Mouse (Mus musculus): Measurements from ENCODE around the gene Nin. TPM values are rescaled to one million over a fixed set of nuclear protein-coding genes. Genes with fewer than 3 reads are reported as not detected.

The Nin gene
- polyA plus RNA-seq (2015; fragmentation: Illumina TruSeq; extraction: RNeasy Lipid Tissue Mini Kit (QIAGEN cat#74804); ENCODE audit: insufficient read depth, low replicate concordance) = 35.0 TPM

GRCm38 (mm10) chr12:70113351-70113750, at the start of gene Nin:
Gene Nin (minus strand): TSS chr12:70113717.

GRCm38 (mm10) chr12:70153842-70154241, 40.3 kb upstream of the Nin start, which contains the start of gene Abhd12b:
Gene Abhd12b (plus strand): TSS chr12:70154142.

DNA sequence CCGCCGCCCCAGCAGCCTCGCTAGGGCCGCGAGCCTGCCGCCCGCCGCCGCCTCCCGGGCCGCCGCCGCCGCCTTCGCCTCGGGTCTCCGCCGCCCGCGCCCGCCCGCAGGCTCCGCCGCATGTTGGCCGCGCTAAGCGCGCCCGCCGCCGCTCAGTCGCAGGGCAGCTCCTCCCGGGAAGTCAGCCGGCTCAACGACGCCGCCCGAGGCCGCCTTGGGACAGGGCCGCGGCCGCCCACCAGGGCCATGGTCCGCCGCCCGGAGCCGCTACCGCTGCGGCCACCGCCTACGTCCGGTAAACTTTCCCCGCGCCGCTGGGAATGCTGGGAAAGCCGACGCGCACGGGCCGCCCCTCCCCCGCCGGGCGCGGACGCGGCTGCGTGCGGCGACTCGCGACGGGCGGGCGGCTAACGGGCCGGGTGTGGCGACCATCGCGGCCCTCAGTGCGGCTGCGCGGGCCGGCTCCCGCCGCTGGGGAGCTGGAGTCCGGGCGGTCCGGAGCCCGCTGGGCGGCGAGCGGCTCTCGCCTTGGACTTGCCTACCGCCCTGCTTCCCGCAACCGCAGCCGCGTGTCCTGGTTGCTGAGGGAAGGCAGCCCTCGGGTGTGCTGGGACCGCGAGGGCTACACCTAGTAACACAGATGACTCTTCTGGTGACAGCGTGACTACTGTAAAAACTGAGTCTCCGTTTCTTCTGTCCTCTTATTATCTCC, 126.6 kb downstream of the Nin start, which contains the start of gene Sav1:
Sav1 (minus strand) TSS at position 217 of the 712 bp plus-strand sequence.

Other genes with a start within 250 kb of the Nin start
- 4.7 TPM for gene Atl1, start 221.1 kb downstream of the Nin start, polyA plus RNA-seq (2015; fragmentation: Illumina TruSeq; extraction: RNeasy Lipid Tissue Mini Kit (QIAGEN cat#74804); ENCODE audit: insufficient read depth, low replicate concordance)
- gene Map4k5, start 220.5 kb downstream of the Nin start, polyA plus RNA-seq (2015; fragmentation: Illumina TruSeq; extraction: RNeasy Lipid Tissue Mini Kit (QIAGEN cat#74804); ENCODE audit: insufficient read depth, low replicate concordance) = 38.0 TPM
- gene Sav1, start 126.7 kb downstream of the Nin start, polyA plus RNA-seq (2015; fragmentation: Illumina TruSeq; extraction: RNeasy Lipid Tissue Mini Kit (QIAGEN cat#74804); ENCODE audit: insufficient read depth, low replicate concordance) = 109 TPM
- gene Abhd12b, start 40.4 kb upstream of the Nin start, polyA plus RNA-seq (2015; fragmentation: Illumina TruSeq; extraction: RNeasy Lipid Tissue Mini Kit (QIAGEN cat#74804); ENCODE audit: insufficient read depth, low replicate concordance) = not detected
- gene Pygl, start 117.8 kb upstream of the Nin start, polyA plus RNA-seq (2015; fragmentation: Illumina TruSeq; extraction: RNeasy Lipid Tissue Mini Kit (QIAGEN cat#74804); ENCODE audit: insufficient read depth, low replicate concordance) = 25.9 TPM
- not detected for gene Trim9, start 233.9 kb upstream of the Nin start, polyA plus RNA-seq (2015; fragmentation: Illumina TruSeq; extraction: RNeasy Lipid Tissue Mini Kit (QIAGEN cat#74804); ENCODE audit: insufficient read depth, low replicate concordance)

All from spleen, adult 10 weeks (tissue).